Mouse (Mus musculus) cerebellum, postnatal 25 days (tissue): ENCODE measurements at regions not wholly inside any gene's neighbourhood (a gene's known extent, or its start where the extent isn't known, plus 50 kb on each side); places are given as distances from the start of the nearest gene placed in this dataset.
A peak's percentile ranks its signal among the peaks of the same experiment; 100 is the strongest.

Experiments
- DNase-seq, 2 experiments: peaks; one replicate each; pipeline ENCODE4 v3.0.0; 2021; ENCODE audit warnings: mixed read lengths in 2 of 2

GRCm38 (mm10) chr1:186286401-186286800 is 169.3 kb upstream of the Lyplal1 start:
- DNase-seq, result no peak

GRCm38 (mm10) chr1:186277981-186278634 is 161.0 kb upstream of the Lyplal1 start:
- no peak for DNase-seq

GRCm38 (mm10) chr1:186271436-186271835 is 154.3 kb upstream of the Lyplal1 start:
- no peak for DNase-seq

- DNase-seq, result no peak
Observed at GRCm38 (mm10) chr1:186267317-186267716, 150.2 kb upstream of the Lyplal1 start.

- DNase-seq, result peak in 1 of 2 experiments; percentile 8
Observed at GRCm38 (mm10) chr1:186264639-186265038, 147.5 kb upstream of the Lyplal1 start.

GRCm38 (mm10) chr1:186263955-186264354 is 146.8 kb upstream of the Lyplal1 start:
- DNase-seq, result no peak

- no peak for DNase-seq
Observed at GRCm38 (mm10) chr1:186263196-186263595, 146.1 kb upstream of the Lyplal1 start.

- DNase-seq, result no peak
Observed at GRCm38 (mm10) chr1:186262040-186262439, 144.9 kb upstream of the Lyplal1 start.

- peak in 1 of 2 experiments; percentile 5 for DNase-seq
Observed at GRCm38 (mm10) chr1:186261326-186261833, 144.3 kb upstream of the Lyplal1 start.

GRCm38 (mm10) chr1:186257611-186258010 is 140.5 kb upstream of the Lyplal1 start:
- no peak for DNase-seq

GRCm38 (mm10) chr1:186255476-186256080 is 138.5 kb upstream of the Lyplal1 start:
- peak; percentile 22 to 37 for DNase-seq

GRCm38 (mm10) chr1:186254500-186254899 is 137.4 kb upstream of the Lyplal1 start:
- DNase-seq, result no peak

- DNase-seq, result no peak
Observed at GRCm38 (mm10) chr1:186252551-186252950, 135.4 kb upstream of the Lyplal1 start.

GRCm38 (mm10) chr1:186250316-186250715 is 133.2 kb upstream of the Lyplal1 start:
- DNase-seq, result no peak

GRCm38 (mm10) chr1:186249214-186249613 is 132.1 kb upstream of the Lyplal1 start:
- DNase-seq, result no peak

GRCm38 (mm10) chr1:186245723-186246440 is 128.8 kb upstream of the Lyplal1 start:
- no peak for DNase-seq

- DNase-seq, result peak in 1 of 2 experiments; percentile 28
Observed at GRCm38 (mm10) chr1:186241112-186241511, 124.0 kb upstream of the Lyplal1 start.

GRCm38 (mm10) chr1:186237556-186237955 is 120.4 kb upstream of the Lyplal1 start:
- DNase-seq, result no peak

- no peak for DNase-seq
Observed at GRCm38 (mm10) chr1:186236267-186237020, 119.3 kb upstream of the Lyplal1 start.

GRCm38 (mm10) chr1:186234536-186234935 is 117.4 kb upstream of the Lyplal1 start:
- DNase-seq, result no peak

- DNase-seq, result no peak
Observed at GRCm38 (mm10) chr1:186230476-186230875, 113.4 kb upstream of the Lyplal1 start.

GRCm38 (mm10) chr1:186229856-186230255 is 112.7 kb upstream of the Lyplal1 start:
- DNase-seq, result no peak

GRCm38 (mm10) chr1:186228396-186228795 is 111.3 kb upstream of the Lyplal1 start:
- no peak for DNase-seq
